Mouse (Mus musculus): Measurements from ENCODE around the gene Phf21a.

DNA sequence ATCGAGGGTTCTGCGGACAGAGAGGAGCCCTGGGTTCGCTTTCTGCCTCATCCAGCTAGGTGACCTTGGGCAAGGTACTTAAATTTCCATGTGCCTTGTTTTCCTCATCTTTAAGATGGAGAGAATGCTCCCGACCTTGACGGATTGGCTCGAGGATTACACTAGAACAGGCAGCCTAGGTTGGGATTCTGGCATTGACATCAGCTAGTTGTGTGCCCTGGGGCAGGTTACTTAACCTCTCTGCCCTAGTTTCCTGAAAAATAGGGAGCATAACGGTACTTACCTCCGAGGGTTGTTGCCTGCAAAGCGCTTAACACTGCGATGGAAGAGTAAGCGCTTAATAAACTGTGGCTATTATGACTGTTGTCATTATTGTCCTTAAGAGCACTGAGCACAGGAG, 34.0 kb upstream of the Phf21a start:
- TF ChIP-seq CTCF (IDR thresholded peaks at IDR 0.05; ENCODE audit: low read depth, low read length) (no peak), POLR2A (IDR thresholded peaks at IDR 0.05; ENCODE audit: insufficient read depth, low read length) (no peak), EP300 (IDR thresholded peaks at IDR 0.05; ENCODE audit: insufficient read depth, low read depth, low read length) (no peak)
